Mouse (Mus musculus): ENCODE data around the gene Tex50.

DNA sequence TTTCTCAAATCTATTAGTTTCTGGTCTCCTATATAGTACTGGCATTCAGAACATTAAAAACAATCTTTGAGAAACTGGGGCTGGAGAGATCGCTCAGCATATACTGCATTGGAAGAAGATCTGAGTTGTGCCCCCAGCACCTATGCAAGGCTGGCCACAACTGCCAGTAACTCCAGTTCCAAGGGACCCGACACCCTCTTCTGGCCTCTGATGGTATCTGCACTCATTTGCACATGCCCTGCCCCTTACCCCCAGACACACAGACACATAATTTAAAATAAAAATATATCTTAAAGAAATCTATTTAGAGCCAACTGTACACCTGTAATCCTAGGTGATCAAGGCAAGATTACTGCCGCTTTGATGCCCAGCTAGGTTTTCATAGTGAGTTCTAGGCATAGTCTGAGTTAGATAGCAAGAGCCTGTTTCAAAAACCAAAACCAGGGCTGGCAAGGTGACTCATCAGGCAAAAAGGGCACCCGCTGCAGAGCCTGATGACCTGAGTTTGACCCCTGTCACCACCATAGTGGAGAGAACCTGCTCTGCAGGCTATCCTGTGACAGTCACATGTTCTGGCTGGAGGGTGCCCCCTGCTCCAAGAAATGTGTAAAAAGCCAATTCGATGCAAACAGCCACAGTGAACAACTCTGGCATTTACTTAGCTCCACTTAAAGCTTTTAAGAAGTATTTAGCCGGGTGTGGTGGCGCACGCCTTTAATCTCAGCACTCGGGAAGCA lies 18.9 kb downstream of the Tex50 start:
- no peak for TF ChIP-seq POLR2A (IDR thresholded peaks at IDR 0.05; ENCODE audit: extremely low read depth, insufficient read depth, low read length)
- TF ChIP-seq CTCF (IDR thresholded peaks at IDR 0.05; ENCODE audit: extremely low read depth, insufficient read depth, low read length) = no peak
